ENCODE assay signal across 9 mouse cellular contexts in genomic region chr1:44741256-44741655, GRCm38 (mm10).
DNase-seq lines count a peak whose midpoint lies in the region; ATAC-seq and TF ChIP-seq lines count a peak whose summit lies in the region.
"Had no signal": no experiment of that assay in that cellular context is flagged by ENCODE, and none has a peak within 500 bp of the region (broad histone marks: within the 10 kb centered on the region; RNA-seq: fewer than 3 reads in every experiment).

No protein-coding gene starts in this region.

- DNase-seq in forebrain, postnatal 0 days = peak; percentile 64
- DNase-seq in forebrain, embryonic 11.5 days (ENCODE audit: low spot score) = no peak
- DNase-seq in layer of hippocampus, adult 11-12 months (ENCODE audit: low spot score) = peak; percentile 7
- no peak for DNase-seq in layer of hippocampus, adult 9-10 months (ENCODE audit: low spot score)
- peak; percentile 7 for DNase-seq in 416B (ENCODE audit: low read depth)
- DNase-seq in embryo, embryonic 11 days = peak; percentile 57
- DNase-seq in thymus, postnatal 0 days (ENCODE audit: low spot score) = no peak
- DNase-seq in ovary, adult 18-20 months (ENCODE audit: low spot score) = no peak

- H3K27me3 ChIP-seq in forebrain, postnatal 0 days (ENCODE audit: insufficient read depth, low read length) = no peaks in the 10 kb centered on the region
- H3K27me3 ChIP-seq in forebrain, embryonic 11.5 days (ENCODE audit: control insufficient read depth, insufficient read depth, low read length) = no peaks in the 10 kb centered on the region
- H3K27me3 ChIP-seq: heart, embryonic 15.5 days had no signal

- no peaks in the 10 kb centered on the region for H3K9me3 ChIP-seq in forebrain, postnatal 0 days (ENCODE audit: low read length)
- no peaks in the 10 kb centered on the region for H3K9me3 ChIP-seq in forebrain, embryonic 11.5 days (ENCODE audit: control insufficient read depth, low read length)
- H3K9me3 ChIP-seq: heart, embryonic 15.5 days had no signal

- ATAC-seq in forebrain, postnatal 0 days = peak; percentile 50; the same call in 1 of the 2 replicates
- ATAC-seq in forebrain, embryonic 11.5 days (replicated peaks; ENCODE audit: low FRiP score) = no peak

- H3K4me2 ChIP-seq in forebrain, postnatal 0 days (ENCODE audit: low read depth) = no peak overlapping the region
- H3K4me2 ChIP-seq in forebrain, embryonic 11.5 days (ENCODE audit: low read depth, low read length, severe bottlenecking) = no peak overlapping the region
- H3K4me2 ChIP-seq: heart, embryonic 15.5 days had no signal

- no peaks in the 10 kb centered on the region for H3K4me1 ChIP-seq in forebrain, postnatal 0 days (ENCODE audit: insufficient read depth)
- H3K4me1 ChIP-seq in forebrain, embryonic 11.5 days (replicated peaks; ENCODE audit: control insufficient read depth, insufficient read depth, low read length) = no peaks in the 10 kb centered on the region
- H3K4me1 ChIP-seq: heart, embryonic 15.5 days had no signal

- no peaks in the 10 kb centered on the region for H3K36me3 ChIP-seq in forebrain, postnatal 0 days (ENCODE audit: insufficient read depth)
- no peaks in the 10 kb centered on the region for H3K36me3 ChIP-seq in forebrain, embryonic 11.5 days (ENCODE audit: control insufficient read depth, insufficient read depth, low read length)
- H3K36me3 ChIP-seq: heart, embryonic 15.5 days had no signal

- TF ChIP-seq CTCF in forebrain, postnatal 0 days (IDR thresholded peaks at IDR 0.05; ENCODE audit: low read depth) = peak; percentile 75

- no peak overlapping the region for H3K9ac ChIP-seq in forebrain, postnatal 0 days
- H3K9ac ChIP-seq in forebrain, embryonic 11.5 days (ENCODE audit: low read length) = no peak overlapping the region
- H3K9ac ChIP-seq: heart, embryonic 15.5 days had no signal

- H3K27ac ChIP-seq in forebrain, postnatal 0 days (ENCODE audit: low read depth, low read length) = no peak overlapping the region
- H3K27ac ChIP-seq in forebrain, embryonic 11.5 days (ENCODE audit: low read depth, low read length) = no peak overlapping the region
- H3K27ac ChIP-seq: heart, embryonic 15.5 days had no signal

- H3K4me3 ChIP-seq in forebrain, postnatal 0 days (ENCODE audit: low read depth, low read length) = no peak overlapping the region
- no peak overlapping the region for H3K4me3 ChIP-seq in forebrain, embryonic 11.5 days (ENCODE audit: low read depth, low read length)
- H3K4me3 ChIP-seq: heart, embryonic 15.5 days had no signal

Comparison
In these comparisons a context has a peak if more than half of its experiments do, and no peak if none do; other contexts are left out.
1. DNase-seq: peak in forebrain, postnatal 0 days (single experiment), layer of hippocampus, adult 11-12 months (single experiment), 416B (single experiment) and embryo, embryonic 11 days (single experiment); none in forebrain, embryonic 11.5 days (single experiment), layer of hippocampus, adult 9-10 months (single experiment), thymus, postnatal 0 days (single experiment) and ovary, adult 18-20 months (single experiment).